ENCODE assay signal across 17 mouse cellular contexts in the genomic region with DNA sequence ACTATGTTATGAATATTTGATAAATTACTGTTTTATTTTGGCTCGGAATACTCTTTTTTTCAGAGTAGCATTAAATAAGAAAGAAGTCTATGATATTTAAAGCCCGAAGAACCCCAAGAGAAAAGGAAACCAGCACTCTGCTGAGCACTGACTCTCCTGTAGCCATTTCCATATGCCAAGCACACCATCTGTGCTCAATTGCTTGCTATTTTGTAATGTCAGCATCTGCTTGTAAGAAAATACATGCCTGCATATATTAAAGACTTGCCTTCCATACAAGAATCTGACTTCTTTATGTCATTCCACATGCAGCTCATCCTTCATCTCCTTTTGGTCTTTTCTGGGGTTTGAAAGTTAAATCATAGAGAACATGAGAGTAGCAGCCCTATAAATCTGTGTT.
DNase-seq lines count a peak whose midpoint lies in the region; ATAC-seq lines count a peak whose summit lies in the region.
"Had no signal": no experiment of that assay in that cellular context is flagged by ENCODE, and none has a peak within 500 bp of the region (broad histone marks: within the 10 kb centered on the region; RNA-seq: fewer than 3 reads in every experiment).

No protein-coding gene starts in this region.

- H3K4me3 ChIP-seq in embryonic facial prominence, embryonic 10.5 days: no peak overlapping the region
- no peak overlapping the region for H3K4me3 ChIP-seq in embryonic facial prominence, embryonic 14.5 days (ENCODE audit: low read depth, low read length)
- no peak overlapping the region for H3K4me3 ChIP-seq in liver, embryonic 12.5 days

- no peaks in the 10 kb centered on the region for H3K36me3 ChIP-seq in embryonic facial prominence, embryonic 10.5 days (replicated peaks)
- H3K36me3 ChIP-seq in embryonic facial prominence, embryonic 14.5 days (ENCODE audit: control insufficient read depth, insufficient read depth, low read length): no peaks in the 10 kb centered on the region
- no peaks in the 10 kb centered on the region for H3K36me3 ChIP-seq in liver, embryonic 12.5 days

- H3K27me3 ChIP-seq in embryonic facial prominence, embryonic 10.5 days (replicated peaks; ENCODE audit: low read depth, poor library complexity, severe bottlenecking): no peaks in the 10 kb centered on the region
- no peaks in the 10 kb centered on the region for H3K27me3 ChIP-seq in embryonic facial prominence, embryonic 14.5 days (replicated peaks; ENCODE audit: control insufficient read depth, insufficient read depth, low read length)
- H3K27me3 ChIP-seq in liver, embryonic 12.5 days (replicated peaks): no peaks in the 10 kb centered on the region

- no peaks in the 10 kb centered on the region for H3K4me1 ChIP-seq in embryonic facial prominence, embryonic 10.5 days
- peaks cover 2% of the 10 kb centered on the region; the same call in 1 of the 2 replicates for H3K4me1 ChIP-seq in embryonic facial prominence, embryonic 14.5 days (ENCODE audit: control insufficient read depth, insufficient read depth, low read length)
- H3K4me1 ChIP-seq in liver, embryonic 12.5 days: no peaks in the 10 kb centered on the region

- no peak overlapping the region for H3K4me2 ChIP-seq in embryonic facial prominence, embryonic 14.5 days (ENCODE audit: low read depth, low read length)
- no peak overlapping the region for H3K4me2 ChIP-seq in liver, embryonic 12.5 days
- H3K4me2 ChIP-seq: heart, embryonic 11.5 days; midbrain, embryonic 11.5 days had no signal

- H3K27ac ChIP-seq in embryonic facial prominence, embryonic 10.5 days (replicated peaks): no peak overlapping the region
- H3K27ac ChIP-seq in embryonic facial prominence, embryonic 14.5 days (replicated peaks; ENCODE audit: low read depth, low read length): no peak overlapping the region
- no peak overlapping the region for H3K27ac ChIP-seq in liver, embryonic 12.5 days

- peak; percentile 9 to 11 for DNase-seq in layer of hippocampus, adult 8-10 months (ENCODE audit: low spot score in 2 of 2)
- DNase-seq in layer of hippocampus, postnatal 25 days (ENCODE audit: extremely low spot score in 1 of 2, low spot score in 1 of 2): no peak
- DNase-seq in embryonic facial prominence, embryonic 10.5 days (ENCODE audit: low spot score): peak; percentile 19
- DNase-seq in embryonic facial prominence, embryonic 14.5 days (ENCODE audit: low spot score): peak; percentile 84
- peak; percentile 6 for DNase-seq in mesoderm, embryonic 11.5 days (ENCODE audit: low read depth, low spot score)
- DNase-seq in ovary, postnatal 36 days (ENCODE audit: low spot score): no peak
- DNase-seq: adrenal gland, adult 8-10 months; cerebellum, adult 8-10 months; kidney, adult 11 months; kidney, postnatal 4 days; liver, postnatal 0 days; lung, postnatal 36 days had no signal

- H3K9ac ChIP-seq in embryonic facial prominence, embryonic 14.5 days (ENCODE audit: low read depth, low read length): no peak overlapping the region
- H3K9ac ChIP-seq in liver, embryonic 12.5 days: no peak overlapping the region
- H3K9ac ChIP-seq: liver, postnatal 0 days had no signal

- 75% methylated on average over 2 of the region's 2 CpGs for WGBS in embryonic facial prominence, embryonic 10.5 days
- WGBS in embryonic facial prominence, embryonic 14.5 days: 32% methylated on average over 2 of the region's 2 CpGs
- WGBS in liver, embryonic 12.5 days (ENCODE audit: insufficient replicate concordance): 62% methylated on average over 2 of the region's 2 CpGs

- H3K9me3 ChIP-seq in embryonic facial prominence, embryonic 10.5 days: no peaks in the 10 kb centered on the region
- no peaks in the 10 kb centered on the region for H3K9me3 ChIP-seq in embryonic facial prominence, embryonic 14.5 days (ENCODE audit: control insufficient read depth, low read length)
- H3K9me3 ChIP-seq in liver, embryonic 12.5 days (replicated peaks): no peaks in the 10 kb centered on the region

- ATAC-seq in embryonic facial prominence, embryonic 14.5 days (ENCODE audit: low read depth): peak; percentile 41; the same call in 1 of the 2 replicates
- ATAC-seq in liver, embryonic 12.5 days: no peak
- ATAC-seq: CD4-positive, CD25-positive, alpha-beta regulatory T cell, adult 4 months; hindbrain, embryonic 16.5 days; liver, postnatal 0 days had no signal

Comparison
In these comparisons a context has a peak if more than half of its experiments do, and no peak if none do; other contexts are left out.
1. DNase-seq: peak in layer of hippocampus, adult 8-10 months (2 of 2), embryonic facial prominence, embryonic 10.5 days (single experiment), embryonic facial prominence, embryonic 14.5 days (single experiment) and mesoderm, embryonic 11.5 days (single experiment); none in layer of hippocampus, postnatal 25 days (0 of 2) and ovary, postnatal 36 days (single experiment).